Mouse (Mus musculus) central nervous system, embryonic 11.5 days (tissue): ENCODE results near the gene Krtap1-4. TPM values are rescaled to one million over a fixed set of nuclear protein-coding genes. Genes with fewer than 3 reads are reported as not detected.

Source experiments
- polyA plus RNA-seq: library from polyadenylated mRNA; depleted of rRNA; stranded (reverse); fragments of >200 nt; gene quantifications from 2 replicates; pipeline ENCODE4 v1.2.3, GENCODE M21; 2012; rRNA removed

Gene Krtap1-4
- polyA plus RNA-seq, result not detected in 2 replicates

GRCm38 (mm10) chr11:99583245-99583704 is at the start of gene Krtap1-4:
TSS of gene Krtap1-4 (minus strand) at chr11:99583654.

GRCm38 (mm10) chr11:99628138-99628537 is 44.7 kb upstream of the Krtap1-4 start, which contains the start of gene Krtap4-1:
TSS of gene Krtap4-1 (minus strand) at chr11:99628238.

DNA sequence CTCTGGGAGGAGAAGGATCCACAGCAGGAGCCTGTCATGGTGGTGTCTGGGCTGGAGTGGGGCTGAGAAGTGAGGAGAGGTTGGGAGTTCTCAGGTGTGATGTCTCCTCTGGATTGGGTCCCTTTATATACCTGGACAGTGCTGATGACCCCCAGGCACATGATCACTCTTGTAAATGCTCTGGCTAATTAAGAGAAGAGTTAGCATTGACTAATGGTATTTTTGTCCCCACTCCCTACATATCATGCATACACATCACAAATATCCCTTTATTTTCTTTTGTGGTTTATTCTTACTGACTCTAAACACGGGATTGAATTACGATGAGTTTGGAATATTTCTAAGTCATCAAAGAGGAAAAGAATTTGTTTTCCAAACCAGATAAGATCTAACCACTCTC is 36.9 kb upstream of the Krtap1-4 start, which contains the start of gene Gm11562:
Gene Gm11562, minus strand, starts transcription at position 101 of the 400 bp plus-strand sequence.

DNA sequence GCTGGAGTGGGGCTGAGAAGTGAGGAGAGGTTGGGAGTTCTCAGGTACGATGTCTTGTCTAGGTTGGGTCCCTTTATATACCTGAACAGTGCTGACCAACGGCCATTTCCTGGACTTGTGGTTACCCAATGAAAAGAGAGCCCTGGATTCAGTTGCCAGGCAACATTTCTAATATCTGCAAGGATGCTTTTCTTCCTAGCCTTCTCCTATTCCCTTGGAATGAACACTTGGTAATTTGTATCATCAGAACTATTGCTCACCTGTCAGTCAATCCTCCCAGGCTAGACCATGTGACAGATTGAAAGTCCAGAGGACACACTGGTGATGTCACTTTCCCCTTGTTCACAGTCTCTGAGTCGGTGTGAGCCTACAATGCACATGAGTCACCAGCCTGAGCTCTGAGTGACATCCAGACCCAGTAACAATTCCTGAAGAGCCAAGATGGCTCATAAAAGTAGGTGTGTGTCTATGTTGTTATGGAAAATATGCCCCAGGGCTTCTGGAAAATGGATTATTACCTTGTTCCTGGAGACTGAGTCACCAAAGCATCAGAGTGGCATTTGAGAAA is 31.4 kb upstream of the Krtap1-4 start, which contains the start of gene Krtap2-4:
Gene Krtap2-4, minus strand, starts transcription at position 51 of the 568 bp plus-strand sequence.

GRCm38 (mm10) chr11:99610089-99610488 is 26.6 kb upstream of the Krtap1-4 start, which contains the start of gene Gm11937:
TSS of gene Gm11937 (minus strand) at chr11:99610189.

GRCm38 (mm10) chr11:99603208-99603607 is 19.8 kb upstream of the Krtap1-4 start, which contains the start of gene Gm11938:
TSS of gene Gm11938 (minus strand) at chr11:99603308.

GRCm38 (mm10) chr11:99597742-99598141 is 14.3 kb upstream of the Krtap1-4 start, which contains the start of gene Krtap9-3:
TSS of gene Krtap9-3 (minus strand) at chr11:99598105.

DNA sequence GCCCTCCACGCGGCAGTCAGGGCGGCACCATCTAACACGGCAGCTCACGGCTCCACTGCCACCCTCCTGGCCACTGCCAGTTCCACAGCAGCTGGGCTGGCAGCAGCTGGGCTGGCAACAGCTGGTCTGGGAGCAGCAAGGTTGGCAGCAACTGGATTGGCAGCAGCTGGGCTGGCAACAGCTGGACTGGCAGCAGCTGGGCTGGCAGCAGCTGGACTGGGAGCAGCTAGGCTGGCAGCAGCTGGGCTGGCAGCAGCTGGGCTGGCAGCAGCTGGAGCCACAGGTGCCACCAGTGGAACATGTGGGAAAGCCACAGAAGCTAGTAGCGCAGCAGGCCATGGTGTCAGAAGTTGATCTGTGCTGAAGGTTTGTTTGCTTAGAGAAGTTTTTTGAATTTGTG is 7.5 kb upstream of the Krtap1-4 start, which contains the start of gene Krtap1-3:
Gene Krtap1-3, minus strand, starts transcription at position 359 of the 400 bp plus-strand sequence.

GRCm38 (mm10) chr11:99580636-99581035 is 2.8 kb downstream of the Krtap1-4 start, which contains the start of gene Krtap1-5:
TSS of gene Krtap1-5 (minus strand) at chr11:99581016.

DNA sequence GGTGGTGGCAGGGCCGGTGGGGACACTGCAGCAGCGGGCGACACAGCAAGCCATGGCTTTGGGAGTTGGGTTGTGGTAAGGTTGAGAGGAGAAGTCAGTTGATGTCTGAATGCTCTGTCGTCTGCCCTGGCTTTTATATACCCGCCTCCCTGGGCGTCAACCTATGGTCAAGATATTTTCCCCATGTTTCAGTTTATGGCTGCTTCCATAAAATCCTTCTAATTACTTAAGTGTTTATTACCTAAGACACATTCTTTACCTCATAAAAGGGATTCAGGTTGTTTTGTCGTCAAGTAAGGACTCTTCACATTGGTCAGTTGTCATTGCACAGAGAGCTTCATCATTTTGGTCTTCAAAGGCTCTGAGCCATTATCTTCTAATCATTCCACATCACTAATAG is 16.9 kb downstream of the Krtap1-4 start, which contains the start of gene Krtap3-1:
Gene Krtap3-1, minus strand, starts transcription at position 101 of the 400 bp plus-strand sequence.

GRCm38 (mm10) chr11:99559366-99559765 is 24.1 kb downstream of the Krtap1-4 start, which contains the start of gene Gm11939:
TSS of gene Gm11939 (minus strand) at chr11:99559466.

DNA sequence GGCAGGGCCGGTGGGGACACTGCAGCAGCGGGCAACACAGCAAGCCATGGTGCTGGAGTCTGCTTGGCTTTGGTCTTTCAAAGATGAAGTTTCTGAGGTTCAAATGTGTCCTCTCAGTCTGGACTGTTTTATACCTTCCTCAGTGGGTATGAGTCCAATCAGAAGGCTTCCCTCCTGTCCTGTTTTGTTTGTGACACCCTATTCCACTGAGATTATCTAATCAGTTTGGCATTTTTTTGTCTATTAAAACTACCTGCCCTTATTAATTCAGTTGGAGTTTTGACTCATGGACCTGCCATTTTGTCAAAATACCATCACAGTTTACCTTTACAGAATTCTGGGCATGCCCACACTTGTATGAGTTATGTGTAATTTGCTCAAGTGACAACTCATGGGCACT is 26.7 kb downstream of the Krtap1-4 start, which contains the start of gene Krtap3-2:
Gene Krtap3-2, minus strand, starts transcription at position 101 of the 400 bp plus-strand sequence.

GRCm38 (mm10) chr11:99550765-99551164 is 32.7 kb downstream of the Krtap1-4 start, which contains the start of gene Krtap3-3:
TSS of gene Krtap3-3 (minus strand) at chr11:99550865.

Other genes starting within 250 kb of the Krtap1-4 start
- 0.12 and 0.25 TPM in 2 replicates for gene Krt26, start 245.7 kb downstream of the Krtap1-4 start, polyA plus RNA-seq
- 0.02 TPM in 1 of 2 replicates, not detected in the other for gene Krt27, start 232.6 kb downstream of the Krtap1-4 start, polyA plus RNA-seq
- 0.24 and 0.30 TPM in 2 replicates for gene Krt28, start 208.8 kb downstream of the Krtap1-4 start, polyA plus RNA-seq
- 5.6 and 10.6 TPM in 2 replicates for gene Krt10, start 194.3 kb downstream of the Krtap1-4 start, polyA plus RNA-seq
- gene Krt12, start 161.4 kb downstream of the Krtap1-4 start, polyA plus RNA-seq, result 0.04 TPM in 1 of 2 replicates, not detected in the other
- gene Krt20, start 145.5 kb downstream of the Krtap1-4 start, polyA plus RNA-seq, result 1.1 and 2.3 TPM in 2 replicates
- gene Krt23, start 90.5 kb downstream of the Krtap1-4 start, polyA plus RNA-seq, result 0.08 and 0.14 TPM in 2 replicates
- not detected in 2 replicates for gene Krt39, start 62.3 kb downstream of the Krtap1-4 start, polyA plus RNA-seq
- 0.07 TPM in 1 of 2 replicates, not detected in the other for gene Krt40, start 40.5 kb downstream of the Krtap1-4 start, polyA plus RNA-seq
- not detected in 2 replicates for gene Krtap3-3, start 32.8 kb downstream of the Krtap1-4 start, polyA plus RNA-seq
- gene Krtap3-2, start 26.8 kb downstream of the Krtap1-4 start, polyA plus RNA-seq, result not detected in 2 replicates
- not detected in 2 replicates for gene Gm11939, start 24.2 kb downstream of the Krtap1-4 start, polyA plus RNA-seq
- not detected in 2 replicates for gene Krtap3-1, start 17.0 kb downstream of the Krtap1-4 start, polyA plus RNA-seq
- not detected in 2 replicates for gene Krtap1-5, start 2.6 kb downstream of the Krtap1-4 start, polyA plus RNA-seq
- gene Krtap1-3, start 7.7 kb upstream of the Krtap1-4 start, polyA plus RNA-seq, result not detected in 2 replicates
- not detected in 2 replicates for gene Krtap9-3, start 14.5 kb upstream of the Krtap1-4 start, polyA plus RNA-seq
- gene Gm11938, start 19.7 kb upstream of the Krtap1-4 start, polyA plus RNA-seq, result not detected in 2 replicates
- not detected in 2 replicates for gene Gm11937, start 26.5 kb upstream of the Krtap1-4 start, polyA plus RNA-seq
- not detected in 2 replicates for gene Krtap2-4, start 31.2 kb upstream of the Krtap1-4 start, polyA plus RNA-seq
- not detected in 2 replicates for gene Gm11562, start 36.8 kb upstream of the Krtap1-4 start, polyA plus RNA-seq
- gene Krtap4-1, start 44.6 kb upstream of the Krtap1-4 start, polyA plus RNA-seq, result not detected in 2 replicates
- gene Krtap4-2, start 51.4 kb upstream of the Krtap1-4 start, polyA plus RNA-seq, result not detected in 2 replicates
- not detected in 2 replicates for gene Krtap4-7, start 60.4 kb upstream of the Krtap1-4 start, polyA plus RNA-seq
- not detected in 2 replicates for gene Gm11555, start 66.6 kb upstream of the Krtap1-4 start, polyA plus RNA-seq
- gene Gm11563, start 75.3 kb upstream of the Krtap1-4 start, polyA plus RNA-seq, result not detected in 2 replicates
- gene Krtap4-6, start 82.3 kb upstream of the Krtap1-4 start, polyA plus RNA-seq, result not detected in 2 replicates
- gene Gm14190, start 107.1 kb upstream of the Krtap1-4 start, polyA plus RNA-seq, result not detected in 2 replicates
- gene Gm14180, start 150.6 kb upstream of the Krtap1-4 start, polyA plus RNA-seq, result not detected in 2 replicates
- gene Gm11595, start 189.3 kb upstream of the Krtap1-4 start, polyA plus RNA-seq, result not detected in 2 replicates
- gene Krtap4-8, start 197.1 kb upstream of the Krtap1-4 start, polyA plus RNA-seq, result not detected in 2 replicates
- gene Krtap4-9, start 201.5 kb upstream of the Krtap1-4 start, polyA plus RNA-seq, result not detected in 2 replicates
- gene Gm11596, start 209.8 kb upstream of the Krtap1-4 start, polyA plus RNA-seq, result not detected in 2 replicates
- gene Gm11569, start 215.3 kb upstream of the Krtap1-4 start, polyA plus RNA-seq, result not detected in 2 replicates
- not detected in 2 replicates for gene Gm11554, start 220.8 kb upstream of the Krtap1-4 start, polyA plus RNA-seq
- not detected in 2 replicates for gene Krtap4-13, start 226.2 kb upstream of the Krtap1-4 start, polyA plus RNA-seq
- not detected in 2 replicates for gene Gm11564, start 232.0 kb upstream of the Krtap1-4 start, polyA plus RNA-seq